Mouse (Mus musculus) megakaryocyte, embryonic 14.5 days (primary cell): ENCODE results near the gene D230025D16Rik. TPM values are rescaled to one million over a fixed set of nuclear protein-coding genes. Genes with fewer than 3 reads are reported as not detected.

ENCODE experiments used
- H3K27me3 ChIP-seq: replicated peaks from 2 replicates; pipeline ENCODE3; 2012; ENCODE audit warnings: inconsistent platforms
- H3K36me3 ChIP-seq: replicated peaks from 2 replicates; pipeline ENCODE3; 2012; ENCODE audit warnings: low read length, inconsistent platforms, mixed read lengths
- H3K4me1 ChIP-seq: 2 replicates; pipeline ENCODE4 v1.6.1; 2012; ENCODE audit warnings: inconsistent platforms
- H3K4me3 ChIP-seq: replicated peaks from 2 replicates; pipeline ENCODE3; 2012; ENCODE audit warnings: moderate library complexity, mild to moderate bottlenecking, inconsistent platforms
- H3K9me3 ChIP-seq: 2 replicates; pipeline ENCODE4 v1.6.1; 2012; ENCODE audit warnings: inconsistent platforms
- FLI1 ChIP-seq: IDR thresholded peaks from 2 replicates; pipeline ENCODE4 v1.6.1; 2012; ENCODE audit warnings: low read length, inconsistent platforms, mixed read lengths
- GATA1 ChIP-seq: IDR thresholded peaks from 3 replicates; pipeline ENCODE4 v1.6.1; 2012; ENCODE audit warnings: mixed read lengths, low read length, inconsistent platforms, borderline replicate concordance
- polyA plus RNA-seq: library from polyadenylated mRNA; stranded (reverse); fragments of >175 nt; gene quantifications from 2 replicates; pipeline ENCODE4 v1.2.3, GENCODE M21; 2012; ENCODE audit warnings: low replicate concordance; ENCODE audit not compliant: insufficient read depth

Gene D230025D16Rik
- polyA plus RNA-seq, 1 experiment = 2.1 TPM

GRCm38 (mm10) chr8:105298351-105299252 is 73.7 kb downstream of the D230025D16Rik start:
- Histone ChIP-seq H3K9me3 (no peaks in the 10 kb centered on the region), H3K27me3 (no peaks in the 10 kb centered on the region), H3K4me3 (peak overlapping the region; percentile 97), H3K36me3 (peaks cover 62% of the 10 kb centered on the region), H3K4me1 (peaks cover 93% of the 10 kb centered on the region)
- TF ChIP-seq GATA1 = no peak
- TF ChIP-seq FLI1 = no peak

GRCm38 (mm10) chr8:105299962-105300361 is 75.0 kb downstream of the D230025D16Rik start:
- H3K4me3 ChIP-seq = no peak overlapping the region
- peaks cover 96% of the 10 kb centered on the region for H3K4me1 ChIP-seq
- no peaks in the 10 kb centered on the region for H3K9me3 ChIP-seq
- no peaks in the 10 kb centered on the region for H3K27me3 ChIP-seq
- H3K36me3 ChIP-seq = peaks cover 65% of the 10 kb centered on the region
- TF ChIP-seq FLI1 (no peak), GATA1 (no peak)

Other genes with a start within 250 kb of the D230025D16Rik start
- gene Ces2h, start 224.3 kb upstream of the D230025D16Rik start, polyA plus RNA-seq = not detected in 2 replicates
- not detected in 2 replicates for gene Ces3a, start 176.5 kb upstream of the D230025D16Rik start, polyA plus RNA-seq
- gene Ces3b, start 141.4 kb upstream of the D230025D16Rik start, polyA plus RNA-seq = not detected in 2 replicates
- not detected in 2 replicates for gene Ces4a, start 93.3 kb upstream of the D230025D16Rik start, polyA plus RNA-seq
- 2.1 and 15.3 TPM in 2 replicates for gene Cbfb, start 54.5 kb upstream of the D230025D16Rik start, polyA plus RNA-seq
- 4.9 and 14.6 TPM in 2 replicates for gene B3gnt9, start 30.0 kb downstream of the D230025D16Rik start, polyA plus RNA-seq
- gene Tradd, start 39.5 kb downstream of the D230025D16Rik start, polyA plus RNA-seq = 32.6 and 35.8 TPM in 2 replicates
- 6.2 and 8.9 TPM in 2 replicates for gene Fbxl8, start 39.5 kb downstream of the D230025D16Rik start, polyA plus RNA-seq
- gene Hsf4, start 44.7 kb downstream of the D230025D16Rik start, polyA plus RNA-seq = 0.73 TPM in 1 of 2 replicates, not detected in the other
- 0.41 TPM in 1 of 2 replicates, not detected in the other for gene Nol3, start 51.0 kb downstream of the D230025D16Rik start, polyA plus RNA-seq
- gene 4931428F04Rik, start 64.7 kb downstream of the D230025D16Rik start, polyA plus RNA-seq = 1.6 and 1.8 TPM in 2 replicates
- gene Exoc3l, start 71.0 kb downstream of the D230025D16Rik start, polyA plus RNA-seq = 76.3 and 141 TPM in 2 replicates
- gene E2f4, start 72.5 kb downstream of the D230025D16Rik start, polyA plus RNA-seq = 39.4 and 41.2 TPM in 2 replicates
- gene Elmo3, start 80.5 kb downstream of the D230025D16Rik start, polyA plus RNA-seq = 0.63 TPM in 1 of 2 replicates, not detected in the other
- gene Lrrc29, start 101.1 kb downstream of the D230025D16Rik start, polyA plus RNA-seq = 13.0 and 15.5 TPM in 2 replicates
- gene Tmem208, start 101.2 kb downstream of the D230025D16Rik start, polyA plus RNA-seq = 61.6 and 71.6 TPM in 2 replicates
- 78.6 and 155 TPM in 2 replicates for gene Fhod1, start 122.8 kb downstream of the D230025D16Rik start, polyA plus RNA-seq
- gene Slc9a5, start 123.7 kb downstream of the D230025D16Rik start, polyA plus RNA-seq = 4.1 and 16.4 TPM in 2 replicates
- gene Plekhg4, start 148.1 kb downstream of the D230025D16Rik start, polyA plus RNA-seq = 0.02 TPM in 1 of 2 replicates, not detected in the other
- not detected in 2 replicates for gene Kctd19, start 188.4 kb downstream of the D230025D16Rik start, polyA plus RNA-seq
- gene Lrrc36, start 188.4 kb downstream of the D230025D16Rik start, polyA plus RNA-seq = not detected in 2 replicates
- 2.5 and 3.3 TPM in 2 replicates for gene Tppp3, start 246.4 kb downstream of the D230025D16Rik start, polyA plus RNA-seq